In genomic region chr10:80176270-80176834, GRCm38 (mm10) we compare ENCODE assay signal across 12 mouse cellular contexts. TPM values are rescaled to one million over a fixed set of nuclear protein-coding genes. Genes with fewer than 3 reads are reported as not detected.
A peak's percentile ranks its signal among the peaks of the same experiment; 100 is the strongest.
DNase-seq lines count a peak whose midpoint lies in the region; ATAC-seq lines count a peak whose summit lies in the region.
"Had no signal": no experiment of that assay in that cellular context is flagged by ENCODE, and none has a peak within 500 bp of the region (broad histone marks: within the 10 kb centered on the region; RNA-seq: fewer than 3 reads in every experiment).

No protein-coding gene starts in this region.

- no peaks in the 10 kb centered on the region for H3K9me3 ChIP-seq in forebrain, embryonic 12.5 days
- H3K9me3 ChIP-seq in forebrain, embryonic 14.5 days (replicated peaks; ENCODE audit: control insufficient read depth, low read length), result no peaks in the 10 kb centered on the region
- H3K9me3 ChIP-seq in limb, embryonic 12.5 days, result no peaks in the 10 kb centered on the region
- H3K9me3 ChIP-seq in heart, embryonic 12.5 days (replicated peaks), result no peaks in the 10 kb centered on the region
- H3K9me3 ChIP-seq: liver, embryonic 13.5 days had no signal

- peak overlapping the region; percentile 27; the same call in 1 of the 2 replicates for H3K27ac ChIP-seq in forebrain, embryonic 12.5 days
- H3K27ac ChIP-seq in forebrain, embryonic 14.5 days (ENCODE audit: low read depth, low read length), result no peak overlapping the region
- no peak overlapping the region for H3K27ac ChIP-seq in limb, embryonic 12.5 days
- no peak overlapping the region for H3K27ac ChIP-seq in heart, embryonic 12.5 days (ENCODE audit: poor library complexity, severe bottlenecking)
- H3K27ac ChIP-seq: liver, embryonic 13.5 days had no signal

- no peak for ATAC-seq in forebrain, embryonic 12.5 days (ENCODE audit: low FRiP score)
- no peak for ATAC-seq in forebrain, embryonic 14.5 days
- ATAC-seq in limb, embryonic 12.5 days (ENCODE audit: insufficient number of reproducible peaks, insufficient read depth, low FRiP score, low TSS enrichment, low read depth), result no peak
- ATAC-seq in heart, embryonic 12.5 days (ENCODE audit: insufficient number of reproducible peaks, low FRiP score), result no peak
- ATAC-seq: intestine, embryonic 16.5 days had no signal

- no peak overlapping the region for H3K4me3 ChIP-seq in forebrain, embryonic 12.5 days (replicated peaks)
- no peak overlapping the region for H3K4me3 ChIP-seq in forebrain, embryonic 14.5 days (ENCODE audit: low read depth, low read length)
- H3K4me3 ChIP-seq in limb, embryonic 12.5 days (replicated peaks), result no peak overlapping the region
- no peak overlapping the region for H3K4me3 ChIP-seq in heart, embryonic 12.5 days
- H3K4me3 ChIP-seq: liver, embryonic 13.5 days had no signal

- no peak overlapping the region for H3K4me2 ChIP-seq in forebrain, embryonic 12.5 days
- H3K4me2 ChIP-seq in forebrain, embryonic 14.5 days (ENCODE audit: low read length), result no peak overlapping the region
- no peak overlapping the region for H3K4me2 ChIP-seq in limb, embryonic 12.5 days
- no peak overlapping the region for H3K4me2 ChIP-seq in heart, embryonic 12.5 days
- H3K4me2 ChIP-seq: liver, embryonic 13.5 days had no signal

- no peak for DNase-seq in forebrain, embryonic 14.5 days (ENCODE audit: low spot score)
- DNase-seq in 3T3-L1 (ENCODE audit: low read depth, low spot score), result peak; percentile 46
- peak; percentile 60 to 76 for DNase-seq in adrenal gland, postnatal 36 days
- no peak for DNase-seq in right cerebral cortex, adult 2 months (ENCODE audit: low spot score in 2 of 2)
- DNase-seq in frontal cortex, postnatal 14 days (ENCODE audit: low spot score in 2 of 2), result no peak
- DNase-seq: liver, embryonic 13.5 days; lung, postnatal 10 days; spleen, adult 18-20 months had no signal

- H3K4me1 ChIP-seq in forebrain, embryonic 12.5 days, result peaks cover 68% of the 10 kb centered on the region
- H3K4me1 ChIP-seq in forebrain, embryonic 14.5 days (ENCODE audit: control insufficient read depth, insufficient read depth, low read length), result peaks cover 19% of the 10 kb centered on the region
- peaks cover 35% of the 10 kb centered on the region for H3K4me1 ChIP-seq in limb, embryonic 12.5 days (replicated peaks)
- peaks cover 51% of the 10 kb centered on the region for H3K4me1 ChIP-seq in heart, embryonic 12.5 days (replicated peaks)

- no peak overlapping the region; the same call in 1 of the 2 replicates for H3K9ac ChIP-seq in forebrain, embryonic 12.5 days
- no peak overlapping the region for H3K9ac ChIP-seq in forebrain, embryonic 14.5 days (ENCODE audit: low read length)
- peak overlapping the region; percentile 23; the same call in 1 of the 2 replicates for H3K9ac ChIP-seq in limb, embryonic 12.5 days (replicated peaks)
- H3K9ac ChIP-seq in heart, embryonic 12.5 days, result no peak overlapping the region
- H3K9ac ChIP-seq: liver, embryonic 13.5 days had no signal

- 82% methylated on average over 5 of the region's 5 CpGs for WGBS in forebrain, embryonic 12.5 days
- 75% methylated on average over 5 of the region's 5 CpGs for WGBS in forebrain, embryonic 14.5 days
- 80% methylated on average over 5 of the region's 5 CpGs for WGBS in limb, embryonic 12.5 days
- WGBS in heart, embryonic 12.5 days, result 81% methylated on average over 5 of the region's 5 CpGs

- peaks cover 12% of the 10 kb centered on the region for H3K36me3 ChIP-seq in forebrain, embryonic 12.5 days (replicated peaks)
- H3K36me3 ChIP-seq in forebrain, embryonic 14.5 days (ENCODE audit: control insufficient read depth, insufficient read depth, low read length), result peaks cover 13% of the 10 kb centered on the region
- H3K36me3 ChIP-seq in limb, embryonic 12.5 days, result peaks cover 16% of the 10 kb centered on the region
- peaks cover 10% of the 10 kb centered on the region for H3K36me3 ChIP-seq in heart, embryonic 12.5 days

- no peaks in the 10 kb centered on the region for H3K27me3 ChIP-seq in forebrain, embryonic 12.5 days
- no peaks in the 10 kb centered on the region for H3K27me3 ChIP-seq in forebrain, embryonic 14.5 days (replicated peaks; ENCODE audit: control insufficient read depth, insufficient read depth, low read length)
- no peaks in the 10 kb centered on the region for H3K27me3 ChIP-seq in limb, embryonic 12.5 days
- H3K27me3 ChIP-seq in heart, embryonic 12.5 days (replicated peaks), result 0 out of 2 replicates have a peak, but pooled peaks cover 3% of the 10 kb centered on the region

RNA-seq across cellular contexts. Expression of gene Efna2, which starts 2.9 kb away (rescaled TPM):
- polyA plus RNA-seq in forebrain, embryonic 12.5 days (2016; fragmentation: Nextera tagmentation; extraction: Ambion mirVana), result 36.4 and 48.9 TPM in 2 replicates
- 14.5 and 20.6 TPM in 2 replicates for polyA plus RNA-seq in forebrain, embryonic 14.5 days (2014; fragmentation: Nextera tagmentation; extraction: Ambion mirVana)
- 1 to 10 TPM; 2.4 to 3.2 TPM for total RNA-seq in adrenal gland, postnatal 36 days (2021)
- polyA plus RNA-seq in limb, embryonic 12.5 days (2016; fragmentation: Nextera tagmentation; extraction: Ambion mirVana), result 60.3 and 62.2 TPM in 2 replicates
- polyA plus RNA-seq in heart, embryonic 12.5 days (2016; fragmentation: Nextera tagmentation; extraction: Ambion mirVana), result 16.6 and 17.2 TPM in 2 replicates

RNA-seq across cellular contexts. Expression of gene 1600002K03Rik, which starts 3.6 kb away (rescaled TPM):
- polyA plus RNA-seq in forebrain, embryonic 12.5 days (2016; fragmentation: Nextera tagmentation; extraction: Ambion mirVana), result 11.1 and 11.6 TPM in 2 replicates
- polyA plus RNA-seq in forebrain, embryonic 14.5 days (2014; fragmentation: Nextera tagmentation; extraction: Ambion mirVana), result 7.2 and 9.0 TPM in 2 replicates
- total RNA-seq in adrenal gland, postnatal 36 days (2021), result 10 to 100 TPM; 16.8 to 19.1 TPM
- polyA plus RNA-seq in limb, embryonic 12.5 days (2016; fragmentation: Nextera tagmentation; extraction: Ambion mirVana), result 9.1 and 9.5 TPM in 2 replicates
- polyA plus RNA-seq in heart, embryonic 12.5 days (2016; fragmentation: Nextera tagmentation; extraction: Ambion mirVana), result 10.4 and 11.7 TPM in 2 replicates

RNA-seq across cellular contexts. Expression of gene Cirbp, which starts 10.6 kb away (rescaled TPM):
- polyA plus RNA-seq in forebrain, embryonic 12.5 days (2016; fragmentation: Nextera tagmentation; extraction: Ambion mirVana), result 224 and 240 TPM in 2 replicates
- polyA plus RNA-seq in forebrain, embryonic 14.5 days (2014; fragmentation: Nextera tagmentation; extraction: Ambion mirVana), result 239 and 266 TPM in 2 replicates
- 100 to 1,000 TPM in 1 of 2 experiments, 10 to 100 TPM in 1; 35.0 to 104 TPM for total RNA-seq in adrenal gland, postnatal 36 days (2021)
- polyA plus RNA-seq in limb, embryonic 12.5 days (2016; fragmentation: Nextera tagmentation; extraction: Ambion mirVana), result 166 and 175 TPM in 2 replicates
- polyA plus RNA-seq in heart, embryonic 12.5 days (2016; fragmentation: Nextera tagmentation; extraction: Ambion mirVana), result 110 and 118 TPM in 2 replicates

RNA-seq across cellular contexts. Expression of gene Midn, which starts 28.3 kb away (rescaled TPM):
- 45.0 and 50.3 TPM in 2 replicates for polyA plus RNA-seq in forebrain, embryonic 12.5 days (2016; fragmentation: Nextera tagmentation; extraction: Ambion mirVana)
- polyA plus RNA-seq in forebrain, embryonic 14.5 days (2014; fragmentation: Nextera tagmentation; extraction: Ambion mirVana), result 67.0 and 73.6 TPM in 2 replicates
- total RNA-seq in adrenal gland, postnatal 36 days (2021), result 100 to 1,000 TPM; 104 to 188 TPM
- polyA plus RNA-seq in limb, embryonic 12.5 days (2016; fragmentation: Nextera tagmentation; extraction: Ambion mirVana), result 30.6 and 38.0 TPM in 2 replicates
- 25.9 and 28.9 TPM in 2 replicates for polyA plus RNA-seq in heart, embryonic 12.5 days (2016; fragmentation: Nextera tagmentation; extraction: Ambion mirVana)

RNA-seq across cellular contexts. Expression of gene Cbarp, which starts 35.7 kb away (rescaled TPM):
- polyA plus RNA-seq in forebrain, embryonic 12.5 days (2016; fragmentation: Nextera tagmentation; extraction: Ambion mirVana), result 13.2 and 13.8 TPM in 2 replicates
- polyA plus RNA-seq in forebrain, embryonic 14.5 days (2014; fragmentation: Nextera tagmentation; extraction: Ambion mirVana), result 41.0 and 42.4 TPM in 2 replicates
- 100 to 1,000 TPM in 1 of 2 experiments, 10 to 100 TPM in 1; 57.5 to 205 TPM for total RNA-seq in adrenal gland, postnatal 36 days (2021)
- 4.9 and 5.6 TPM in 2 replicates for polyA plus RNA-seq in limb, embryonic 12.5 days (2016; fragmentation: Nextera tagmentation; extraction: Ambion mirVana)
- 1.7 and 3.6 TPM in 2 replicates for polyA plus RNA-seq in heart, embryonic 12.5 days (2016; fragmentation: Nextera tagmentation; extraction: Ambion mirVana)

Comparison
In these comparisons a context has a peak if more than half of its experiments do, and no peak if none do; other contexts are left out.
1. DNase-seq: peak in 3T3-L1 (single experiment) and adrenal gland, postnatal 36 days (2 of 2); none in forebrain, embryonic 14.5 days (single experiment), right cerebral cortex, adult 2 months (0 of 2) and frontal cortex, postnatal 14 days (0 of 2).